Comparison of ENCODE assay signal across 1 mouse cellular context in genomic region chr2:156005393-156005792, GRCm38 (mm10).
TF ChIP-seq lines count a peak whose summit lies in the region.

No protein-coding gene starts in this region.

TF ChIP-seq in CH12.LX, 34 proteins besides CTCF, POLR2A, EP300 and RAD21:
- TF ChIP-seq RCOR1 (conservative IDR thresholded peaks at IDR 0.05; ENCODE audit: low read depth, low read length) = no peak
- no peak for TF ChIP-seq PAX5 (IDR thresholded peaks at IDR 0.05; ENCODE audit: low read length)
- peak; percentile 20; the same call in 1 of the 2 replicates for TF ChIP-seq SMC3 (IDR thresholded peaks at IDR 0.05; ENCODE audit: low read depth, low read length)
- no peak for TF ChIP-seq E2F4 (IDR thresholded peaks at IDR 0.05; ENCODE audit: insufficient replicate concordance, low read depth, low read length)
- TF ChIP-seq MAZ (IDR thresholded peaks at IDR 0.05; ENCODE audit: low read depth, low read length) = no peak
- TF ChIP-seq MAFK (IDR thresholded peaks at IDR 0.05; ENCODE audit: insufficient replicate concordance, low read length) = no peak
- TF ChIP-seq CHD2 (IDR thresholded peaks at IDR 0.05; ENCODE audit: low read length) = no peak
